Mouse (Mus musculus) hindbrain, embryonic 16.5 days (tissue): ENCODE measurements around the gene Atp8a2. TPM values are rescaled to one million over a fixed set of nuclear protein-coding genes. Genes with fewer than 3 reads are reported as not detected.

Experiments
- ATAC-seq: fragments of 200-750 bp; cut with Nextera tagmentation; 2 replicates; pipeline ENCODE4 v1.8.0; 2017; ENCODE audit warnings: moderate TSS enrichment, moderate library complexity
- H3K27ac ChIP-seq: fragments of 300-500 bp; sonication (generic); 2 replicates; pipeline ENCODE4 v1.5.1; 2014; ENCODE audit warnings: low read depth, mild to moderate bottlenecking, control low read depth, low read length, moderate library complexity
- H3K27me3 ChIP-seq: fragments of 300-500 bp; sonication (generic); replicated peaks from 2 replicates; pipeline ENCODE4 v1.6.1; 2014; ENCODE audit warnings: low read length; ENCODE audit not compliant: control insufficient read depth, insufficient read depth
- H3K36me3 ChIP-seq: fragments of 300-500 bp; sonication (generic); 2 replicates; pipeline ENCODE4 v1.6.1; 2014; ENCODE audit warnings: mild to moderate bottlenecking, low read length, moderate library complexity, mixed read lengths; ENCODE audit not compliant: control insufficient read depth, insufficient read depth
- H3K4me1 ChIP-seq: fragments of 300-500 bp; sonication (generic); 2 replicates; pipeline ENCODE4 v1.6.1; 2014; ENCODE audit warnings: low read depth, low read length; ENCODE audit not compliant: control insufficient read depth, insufficient read depth
- H3K4me2 ChIP-seq: fragments of 300-500 bp; sonication (generic); 2 replicates; pipeline ENCODE4 v1.6.1; 2014; ENCODE audit warnings: mild to moderate bottlenecking, low read length, control low read depth, moderate library complexity
- H3K4me3 ChIP-seq: fragments of 300-500 bp; sonication (generic); 2 replicates; pipeline ENCODE4 v1.5.1; 2014; ENCODE audit warnings: mild to moderate bottlenecking, low read length, control low read depth, moderate library complexity
- H3K9ac ChIP-seq: fragments of 300-500 bp; sonication (generic); 2 replicates; pipeline ENCODE4 v1.6.1; 2014; ENCODE audit warnings: low read depth, mild to moderate bottlenecking, control low read depth, low read length, moderate library complexity
- H3K9me3 ChIP-seq: fragments of 300-500 bp; sonication (generic); 2 replicates; pipeline ENCODE4 v1.6.1; 2014; ENCODE audit warnings: mild to moderate bottlenecking, low read length, moderate library complexity; ENCODE audit not compliant: control insufficient read depth
- WGBS: fragments of 180-500 bp; shearing (Covaris S2); extraction: QIAGEN DNeasy Blood & Tissue Kit; methylation state at CpG from one replicate; pipeline ENCODE4 v1.1.7; 2014; 5-methylcytosine and 5-hydroxymethylcytosine counted together
- polyA plus RNA-seq: library from polyadenylated mRNA; unstranded; fragments of >200 nt; fragmentation: Nextera tagmentation; extraction: Ambion mirVana; gene quantifications from 2 replicates; pipeline ENCODE4 v1.2.1, GENCODE M21; 2015

The Atp8a2 gene
- polyA plus RNA-seq, 1 experiment from 2014 or later = 44.2 TPM

DNA sequence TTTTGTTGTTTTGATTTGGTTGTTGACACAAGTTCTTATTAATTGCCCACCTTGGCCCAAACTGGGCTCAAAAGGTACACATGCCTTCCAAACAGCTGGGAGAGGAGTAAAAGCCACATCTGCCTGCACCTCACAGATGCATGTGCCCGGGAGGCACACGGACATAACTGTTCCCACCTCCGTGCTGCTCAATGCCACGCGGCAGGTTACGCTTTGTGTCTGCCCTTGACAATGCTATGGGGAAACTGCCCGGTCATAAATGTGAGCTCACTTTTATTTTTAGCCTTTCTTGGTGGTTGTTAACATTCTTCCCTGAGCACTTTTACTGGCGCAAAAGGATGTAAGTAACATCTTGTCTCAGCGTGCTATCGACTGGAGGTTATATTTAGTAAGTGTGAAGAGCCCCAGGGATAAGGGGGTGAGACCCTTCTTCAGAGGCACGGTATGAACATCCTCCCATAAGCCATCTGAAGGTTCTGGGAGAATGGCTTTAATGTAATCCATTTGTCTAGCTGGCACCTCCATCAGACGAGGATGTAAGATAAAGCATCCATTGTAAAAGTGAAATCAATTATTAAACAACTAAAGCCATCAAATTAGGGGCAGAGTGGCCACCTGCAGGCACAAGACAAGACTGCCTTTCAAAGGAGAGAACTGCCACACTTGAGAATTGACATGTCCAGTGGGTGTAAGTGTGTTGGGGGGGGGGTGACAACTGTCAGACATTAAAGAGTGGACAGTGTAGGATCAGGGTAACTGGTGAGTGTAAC lies 24.5 kb downstream of the Atp8a2 start:
- H3K27me3 ChIP-seq = no peaks in the 10 kb centered on the region
- no peak for ATAC-seq
- H3K36me3 ChIP-seq = no peaks in the 10 kb centered on the region
- no peak overlapping the region for H3K4me3 ChIP-seq
- WGBS = 48% methylated on average over 12 of the region's 12 CpGs
- no peak overlapping the region for H3K9ac ChIP-seq
- H3K27ac ChIP-seq = no peak overlapping the region
- H3K4me1 ChIP-seq = no peaks in the 10 kb centered on the region
- H3K9me3 ChIP-seq = no peaks in the 10 kb centered on the region
- H3K4me2 ChIP-seq = no peak overlapping the region

DNA sequence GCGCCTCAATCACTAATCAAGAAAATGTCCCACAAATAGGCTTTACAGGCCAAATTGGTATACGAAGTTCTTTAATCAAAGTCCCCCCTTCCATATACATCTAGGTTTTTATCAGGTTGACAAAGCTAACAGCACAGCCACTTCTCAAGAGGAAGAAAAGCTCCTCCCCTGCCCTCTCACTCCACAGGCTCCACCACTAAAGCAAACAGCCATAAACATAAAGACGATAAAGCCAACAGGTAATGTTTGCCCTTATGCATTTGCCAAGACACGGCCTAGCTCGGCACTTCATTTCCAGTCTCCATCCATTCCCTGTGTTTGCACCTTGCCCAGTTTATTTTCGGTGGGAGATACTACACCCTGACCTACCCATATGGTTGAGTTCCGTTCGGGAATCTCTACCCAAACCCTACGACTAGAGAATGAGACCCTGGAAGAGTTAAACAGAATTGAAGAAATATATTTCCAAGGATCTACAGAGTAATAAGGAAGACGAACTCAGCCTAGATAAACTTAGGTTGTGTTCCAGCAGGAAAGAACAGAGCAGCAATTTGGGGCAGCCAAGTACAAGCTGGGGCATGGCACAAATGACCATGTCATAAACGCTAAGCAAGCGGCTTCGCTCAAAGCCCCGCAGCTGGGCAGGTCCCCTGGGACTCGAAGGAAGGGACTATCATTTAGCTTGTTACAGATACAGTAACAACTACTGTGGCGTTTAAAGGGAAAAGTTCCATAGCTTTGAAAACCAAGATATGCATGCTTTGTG lies 26.0 kb downstream of the Atp8a2 start:
- Histone ChIP-seq H3K4me1 (no peaks in the 10 kb centered on the region), H3K9me3 (no peaks in the 10 kb centered on the region), H3K4me2 (no peak overlapping the region), H3K36me3 (no peaks in the 10 kb centered on the region), H3K9ac (no peak overlapping the region), H3K4me3 (no peak overlapping the region), H3K27me3 (no peaks in the 10 kb centered on the region), H3K27ac (no peak overlapping the region)
- no peak for ATAC-seq
- WGBS = 80% methylated on average over 16 of the region's 16 CpGs

DNA sequence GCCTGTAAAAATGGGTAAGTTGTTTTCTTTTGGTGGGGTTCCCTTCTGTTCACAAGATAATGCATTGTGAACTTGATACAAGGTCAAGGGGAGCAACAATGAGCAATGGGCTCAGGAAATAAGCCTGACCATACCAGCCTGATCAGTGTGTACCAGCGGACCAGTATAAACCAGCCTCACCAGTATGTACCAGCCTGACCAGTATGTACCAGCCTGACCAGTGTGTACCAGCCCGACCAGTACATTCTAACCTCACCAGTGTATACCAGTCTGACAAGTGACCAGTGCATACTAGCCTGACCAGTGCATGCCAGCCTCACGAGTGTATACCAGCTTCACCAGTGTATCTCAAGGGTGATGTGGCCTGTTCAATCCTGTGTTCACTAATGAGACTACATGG lies 33.6 kb downstream of the Atp8a2 start:
- no peak for ATAC-seq
- Histone ChIP-seq H3K27ac (no peak overlapping the region), H3K9ac (no peak overlapping the region), H3K4me3 (no peak overlapping the region), H3K4me1 (no peaks in the 10 kb centered on the region), H3K9me3 (no peaks in the 10 kb centered on the region), H3K27me3 (no peaks in the 10 kb centered on the region), H3K4me2 (no peak overlapping the region), H3K36me3 (no peaks in the 10 kb centered on the region)
- WGBS = 92% methylated on average over 3 of the region's 3 CpGs

DNA sequence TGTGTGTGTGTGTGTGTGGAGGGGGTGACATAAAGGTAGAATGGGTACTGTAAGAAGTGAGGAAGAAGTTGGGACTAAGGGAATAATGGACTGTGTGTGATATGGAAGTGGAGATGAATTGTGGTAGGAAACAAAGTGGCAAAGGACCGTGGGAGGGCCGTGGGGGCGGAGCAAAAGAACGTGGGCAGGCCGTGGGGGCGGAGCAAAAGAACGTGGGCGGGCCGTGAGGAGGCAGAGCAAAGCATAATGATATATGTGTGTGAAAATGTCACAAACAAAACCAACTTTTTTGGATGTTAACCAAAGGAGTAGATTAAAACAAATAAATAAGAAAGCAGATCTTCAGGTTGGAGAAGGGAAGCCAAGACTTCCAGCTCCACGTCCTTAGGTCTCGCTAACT lies 44.6 kb downstream of the Atp8a2 start:
- Histone ChIP-seq H3K9me3 (no peaks in the 10 kb centered on the region), H3K36me3 (no peaks in the 10 kb centered on the region), H3K4me2 (no peak overlapping the region), H3K27me3 (no peaks in the 10 kb centered on the region), H3K9ac (no peak overlapping the region), H3K4me1 (no peaks in the 10 kb centered on the region), H3K27ac (no peak overlapping the region), H3K4me3 (no peak overlapping the region)
- no peak for ATAC-seq
- 86% methylated on average over 11 of the region's 11 CpGs for WGBS

DNA sequence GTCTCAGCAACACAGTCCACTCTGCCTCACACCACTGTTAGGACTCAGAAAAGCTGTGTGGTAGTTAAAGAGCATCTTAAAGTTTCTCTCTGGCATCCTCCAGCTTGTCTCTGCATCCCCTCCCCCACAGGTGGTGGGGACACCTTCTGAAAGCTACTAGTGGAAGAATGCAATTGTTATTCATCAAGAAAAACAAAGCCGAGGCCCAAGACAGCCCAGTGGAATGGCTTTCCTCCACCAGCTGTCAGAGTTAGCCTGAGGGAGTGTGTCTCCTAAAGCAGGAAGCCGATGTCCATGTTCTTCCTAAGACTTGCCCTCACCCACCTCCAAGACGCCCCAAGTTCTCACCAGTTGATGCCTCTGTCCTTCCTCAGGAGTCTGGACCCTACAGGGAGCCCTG lies 48.1 kb downstream of the Atp8a2 start:
- H3K9ac ChIP-seq = no peak overlapping the region
- no peak for ATAC-seq
- no peaks in the 10 kb centered on the region for H3K4me1 ChIP-seq
- H3K4me3 ChIP-seq = no peak overlapping the region
- H3K36me3 ChIP-seq = no peaks in the 10 kb centered on the region
- H3K9me3 ChIP-seq = no peaks in the 10 kb centered on the region
- no peak overlapping the region for H3K27ac ChIP-seq
- no peak overlapping the region for H3K4me2 ChIP-seq
- no peaks in the 10 kb centered on the region for H3K27me3 ChIP-seq
- 61% methylated on average over 3 of the region's 3 CpGs for WGBS

DNA sequence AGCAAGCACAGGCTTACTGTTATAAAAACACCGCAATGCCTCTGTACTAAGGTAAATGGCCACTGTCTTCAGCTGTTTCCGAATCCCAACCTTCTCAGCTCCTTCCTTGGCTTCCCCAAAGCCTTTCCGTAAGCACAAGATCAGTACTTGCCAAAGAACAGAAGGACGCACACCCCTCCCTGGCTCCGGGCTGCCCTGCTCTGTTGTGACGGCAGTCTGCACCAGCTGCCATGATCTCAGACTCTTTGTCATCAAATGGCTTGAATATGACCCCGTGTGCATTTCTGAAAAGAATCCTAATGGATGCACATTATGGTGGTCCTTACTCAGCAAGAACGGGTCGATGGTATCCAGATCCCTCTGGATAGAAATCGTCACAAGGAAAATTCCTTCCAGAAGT lies 53.7 kb downstream of the Atp8a2 start:
- WGBS = 72% methylated on average over 10 of the region's 10 CpGs
- ATAC-seq = no peak

DNA sequence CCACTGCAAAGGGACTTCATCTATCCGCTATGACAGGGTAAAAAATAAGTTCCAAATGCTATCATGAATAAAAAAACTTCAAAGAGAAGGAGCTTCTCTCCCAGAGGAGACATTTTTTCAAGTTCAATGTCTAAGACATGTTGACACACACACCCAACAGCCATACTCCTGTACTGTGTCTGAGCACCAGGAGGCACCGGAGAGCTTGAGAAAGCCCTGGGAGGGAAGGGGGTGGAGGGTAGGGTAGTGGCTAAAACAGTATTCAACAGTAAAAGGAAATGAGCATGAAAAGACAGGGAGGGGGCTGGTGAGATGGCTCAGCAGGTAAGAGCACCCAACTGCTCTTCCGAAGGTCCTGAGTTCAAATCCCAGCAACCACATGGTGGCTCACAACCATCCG lies 58.6 kb downstream of the Atp8a2 start:
- H3K9me3 ChIP-seq = no peaks in the 10 kb centered on the region
- 97% methylated on average over 3 of the region's 4 CpGs for WGBS
- H3K27me3 ChIP-seq = no peaks in the 10 kb centered on the region
- no peaks in the 10 kb centered on the region for H3K4me1 ChIP-seq
- H3K9ac ChIP-seq = no peak overlapping the region
- no peak for ATAC-seq
- no peak overlapping the region for H3K4me3 ChIP-seq
- no peak overlapping the region for H3K27ac ChIP-seq
- H3K36me3 ChIP-seq = no peaks in the 10 kb centered on the region
- H3K4me2 ChIP-seq = no peak overlapping the region

More for the DNA sequence above, 53.7 kb downstream of the Atp8a2 start:
- Histone ChIP-seq H3K36me3 (no peaks in the 10 kb centered on the region), H3K4me3 (no peak overlapping the region), H3K27ac (no peak overlapping the region), H3K4me2 (no peak overlapping the region), H3K9ac (no peak overlapping the region), H3K27me3 (no peaks in the 10 kb centered on the region), H3K4me1 (no peaks in the 10 kb centered on the region), H3K9me3 (no peaks in the 10 kb centered on the region)

DNA sequence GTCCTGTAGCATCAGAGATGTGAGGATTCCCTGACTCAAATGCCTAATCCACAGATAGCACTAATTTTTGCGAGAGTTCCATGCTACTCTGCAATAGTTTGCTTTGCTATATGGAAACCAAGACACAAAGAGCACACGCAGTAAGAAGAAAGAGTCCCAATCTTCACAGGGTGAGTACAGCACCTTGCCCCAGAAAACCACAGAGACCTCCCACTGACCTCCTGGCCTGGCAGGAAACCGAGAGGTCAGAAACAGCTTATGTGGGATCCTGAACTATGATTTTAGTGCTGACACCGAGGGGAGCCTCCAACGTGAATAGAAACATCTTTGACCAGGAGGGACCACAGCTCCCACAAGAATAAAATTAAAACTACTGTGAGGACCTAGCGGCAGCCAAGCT lies 59.2 kb downstream of the Atp8a2 start:
- Histone ChIP-seq H3K4me3 (no peak overlapping the region), H3K27me3 (no peaks in the 10 kb centered on the region), H3K9ac (no peak overlapping the region), H3K4me1 (no peaks in the 10 kb centered on the region), H3K36me3 (no peaks in the 10 kb centered on the region), H3K9me3 (no peaks in the 10 kb centered on the region), H3K27ac (no peak overlapping the region), H3K4me2 (no peak overlapping the region)
- 82% methylated on average over 6 of the region's 6 CpGs for WGBS
- no peak for ATAC-seq

DNA sequence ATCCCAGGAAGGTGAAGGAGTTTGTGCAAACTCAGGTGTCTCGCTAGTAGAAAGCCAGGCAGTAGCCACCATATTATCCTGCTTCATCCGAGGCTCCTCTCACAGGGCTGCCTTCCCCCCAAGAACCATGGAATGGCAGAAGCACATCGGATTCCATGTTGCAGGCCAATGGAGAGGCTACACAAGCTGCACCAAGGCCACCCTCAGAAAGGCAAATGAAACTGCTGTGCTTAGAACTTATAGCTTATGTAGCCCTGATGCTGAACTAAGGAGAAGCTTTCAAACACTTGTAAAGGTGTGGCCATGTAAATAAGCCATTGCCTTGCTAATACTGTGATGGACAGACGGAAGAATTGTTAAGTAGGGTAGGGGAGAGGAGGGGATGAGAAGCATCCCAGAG lies 61.2 kb downstream of the Atp8a2 start:
- Histone ChIP-seq H3K4me3 (no peak overlapping the region), H3K9me3 (no peaks in the 10 kb centered on the region), H3K4me2 (no peak overlapping the region), H3K4me1 (no peaks in the 10 kb centered on the region), H3K27ac (no peak overlapping the region), H3K9ac (no peak overlapping the region), H3K36me3 (no peaks in the 10 kb centered on the region), H3K27me3 (no peaks in the 10 kb centered on the region)
- WGBS = 89% methylated on average over 4 of the region's 4 CpGs
- no peak for ATAC-seq
